Mouse (Mus musculus): ENCODE measurements around the gene Mrps36. TPM values are rescaled to one million over a fixed set of nuclear protein-coding genes. Genes with fewer than 3 reads are reported as not detected.

The Mrps36 gene
- polyA plus RNA-seq, 1 experiment from 2014 or later, result 136 TPM

DNA sequence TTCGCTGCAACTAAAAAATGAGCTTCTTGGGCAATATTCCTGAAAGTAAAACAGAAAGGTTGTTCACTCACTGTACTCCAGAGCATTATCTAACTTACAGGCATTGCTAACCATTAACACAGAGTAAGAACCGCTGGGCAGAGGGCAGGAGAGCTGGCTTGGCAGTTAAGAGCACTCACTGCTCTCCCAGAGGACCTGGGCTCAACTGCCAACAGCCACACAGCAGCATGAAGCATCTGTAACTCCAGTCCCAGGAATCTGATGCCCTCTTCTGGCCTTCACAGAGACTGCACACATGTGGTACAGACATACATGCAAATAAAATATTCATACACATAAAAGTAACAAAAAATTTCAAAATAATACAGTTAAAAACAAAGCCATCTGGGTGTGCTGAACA lies 41.0 kb downstream of the Mrps36 start:
- in situ Hi-C loops (cut with MboI; ENCODE audit: low pct_unique_long_range_greater_than_20kb), result no loop called here
- no peak for ATAC-seq
- TF ChIP-seq CTCF (IDR thresholded peaks at IDR 0.05), result peak; percentile 53
- no peaks in the 10 kb centered on the region for H3K27me3 ChIP-seq
- no peak for DNase-seq (ENCODE audit: low read depth, low spot score)
- ChIA-PET POLR2A (no interaction called here), CTCF (no interaction called here)

DNA sequence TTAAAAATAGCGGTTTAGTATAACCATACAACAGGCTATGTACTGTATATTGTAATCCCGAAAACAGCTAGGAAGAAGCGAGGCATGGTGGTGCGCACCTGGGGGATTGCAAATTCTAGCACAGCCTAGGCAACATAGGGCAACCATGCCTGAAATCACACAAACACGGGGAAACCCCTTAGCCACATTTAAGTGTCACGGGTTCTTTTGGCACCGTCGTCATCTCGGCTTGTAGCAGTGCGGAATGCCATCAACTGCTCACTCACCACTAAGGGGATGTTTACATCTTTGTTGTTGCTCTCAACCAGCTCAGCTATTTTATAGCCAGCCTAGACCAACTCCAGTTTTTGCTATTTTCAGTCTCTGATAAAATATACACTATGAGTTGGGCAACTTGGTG lies 45.6 kb downstream of the Mrps36 start:
- ChIA-PET POLR2A (no interaction called here), CTCF (no interaction called here)
- TF ChIP-seq CTCF (IDR thresholded peaks at IDR 0.05), result no peak
- in situ Hi-C loops (cut with MboI; ENCODE audit: low pct_unique_long_range_greater_than_20kb), result no loop called here
- no peak for ATAC-seq
- no peaks in the 10 kb centered on the region for H3K27me3 ChIP-seq
- no peak for DNase-seq (ENCODE audit: low read depth, low spot score)

DNA sequence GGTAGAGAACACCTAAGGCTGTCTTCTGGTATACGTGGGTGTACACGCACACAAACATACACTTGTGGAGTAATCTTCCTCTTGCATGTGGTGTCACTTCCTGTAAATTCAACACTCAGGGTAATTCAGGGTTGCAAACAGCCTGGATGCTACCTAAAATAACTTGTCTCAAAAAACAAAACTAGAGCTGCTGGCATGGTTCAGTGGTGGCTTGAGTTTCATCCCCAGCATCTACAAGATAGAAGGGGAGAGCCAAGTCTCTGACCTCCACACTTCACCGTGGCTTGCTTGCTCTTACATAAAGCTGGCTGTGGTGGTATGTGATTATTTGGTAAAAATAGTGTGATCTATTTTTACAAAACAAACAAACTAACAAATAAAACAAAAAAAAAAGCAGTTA lies 46.9 kb downstream of the Mrps36 start:
- no peak for TF ChIP-seq CTCF (IDR thresholded peaks at IDR 0.05)
- no peak for DNase-seq (ENCODE audit: low read depth, low spot score)
- H3K27me3 ChIP-seq, result no peaks in the 10 kb centered on the region
- CTCF ChIA-PET, result no interaction called here
- no peak for ATAC-seq
- POLR2A ChIA-PET, result no interaction called here
- in situ Hi-C loops (cut with MboI; ENCODE audit: low pct_unique_long_range_greater_than_20kb), result no loop called here

DNA sequence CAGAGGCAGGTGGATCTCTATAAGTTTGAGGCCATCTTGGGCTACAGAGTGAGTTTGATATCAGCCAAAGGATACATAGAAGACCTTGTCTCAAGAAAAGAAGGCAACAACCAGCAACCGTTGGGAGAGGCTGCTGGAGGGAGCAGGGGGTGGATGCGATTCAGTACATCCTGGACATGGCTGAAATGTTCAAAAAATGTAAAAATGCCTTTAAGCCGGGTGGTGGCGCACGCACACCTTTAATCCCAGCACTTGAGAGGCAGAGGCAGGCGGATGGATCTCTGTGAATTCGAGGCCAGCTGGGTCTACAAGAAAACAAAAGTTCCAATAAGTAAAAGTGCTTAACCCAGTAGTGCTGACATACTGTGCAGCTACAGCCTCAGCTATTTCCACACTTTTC lies 56.9 kb downstream of the Mrps36 start:
- no peak for DNase-seq (ENCODE audit: low read depth, low spot score)
- TF ChIP-seq CTCF (IDR thresholded peaks at IDR 0.05), result no peak
- in situ Hi-C loops (cut with MboI; ENCODE audit: low pct_unique_long_range_greater_than_20kb), result no loop called here
- no peaks in the 10 kb centered on the region for H3K27me3 ChIP-seq
- no peak for ATAC-seq
- CTCF ChIA-PET, result no interaction called here
- POLR2A ChIA-PET, result no interaction called here

Other genes starting within 250 kb of the Mrps36 start
- 12.1 TPM for gene Ocln, start 191.9 kb downstream of the Mrps36 start, polyA plus RNA-seq (2021)
- 0.14 TPM for gene Marveld2, start 127.7 kb downstream of the Mrps36 start, polyA plus RNA-seq (2021)
- gene Ak6, start 93.7 kb downstream of the Mrps36 start, polyA plus RNA-seq (2021), result 137 TPM
- 24.3 TPM for gene Rad17, start 93.6 kb downstream of the Mrps36 start, polyA plus RNA-seq (2021)
- 11.1 TPM for gene Taf9, start 93.1 kb downstream of the Mrps36 start, polyA plus RNA-seq (2021)
- gene Ccdc125, start 74.9 kb downstream of the Mrps36 start, polyA plus RNA-seq (2021), result 5.6 TPM
- 56.5 TPM for gene Cdk7, start 13.7 kb downstream of the Mrps36 start, polyA plus RNA-seq (2021)
- 14.3 TPM for gene Cenph, start 31.2 kb upstream of the Mrps36 start, polyA plus RNA-seq (2021)
- gene Ccnb1, start 41.9 kb upstream of the Mrps36 start, polyA plus RNA-seq (2021), result 67.5 TPM
- 65.4 TPM for gene Slc30a5, start 88.8 kb upstream of the Mrps36 start, polyA plus RNA-seq (2021)

Measured in Patski (cell line).